Mouse (Mus musculus): ENCODE results near the gene Alox5ap. TPM values are rescaled to one million over a fixed set of nuclear protein-coding genes. Genes with fewer than 3 reads are reported as not detected.

Alox5ap gene
- polyA plus RNA-seq, 1 experiment from 2014 or later = 8.3 TPM

DNA sequence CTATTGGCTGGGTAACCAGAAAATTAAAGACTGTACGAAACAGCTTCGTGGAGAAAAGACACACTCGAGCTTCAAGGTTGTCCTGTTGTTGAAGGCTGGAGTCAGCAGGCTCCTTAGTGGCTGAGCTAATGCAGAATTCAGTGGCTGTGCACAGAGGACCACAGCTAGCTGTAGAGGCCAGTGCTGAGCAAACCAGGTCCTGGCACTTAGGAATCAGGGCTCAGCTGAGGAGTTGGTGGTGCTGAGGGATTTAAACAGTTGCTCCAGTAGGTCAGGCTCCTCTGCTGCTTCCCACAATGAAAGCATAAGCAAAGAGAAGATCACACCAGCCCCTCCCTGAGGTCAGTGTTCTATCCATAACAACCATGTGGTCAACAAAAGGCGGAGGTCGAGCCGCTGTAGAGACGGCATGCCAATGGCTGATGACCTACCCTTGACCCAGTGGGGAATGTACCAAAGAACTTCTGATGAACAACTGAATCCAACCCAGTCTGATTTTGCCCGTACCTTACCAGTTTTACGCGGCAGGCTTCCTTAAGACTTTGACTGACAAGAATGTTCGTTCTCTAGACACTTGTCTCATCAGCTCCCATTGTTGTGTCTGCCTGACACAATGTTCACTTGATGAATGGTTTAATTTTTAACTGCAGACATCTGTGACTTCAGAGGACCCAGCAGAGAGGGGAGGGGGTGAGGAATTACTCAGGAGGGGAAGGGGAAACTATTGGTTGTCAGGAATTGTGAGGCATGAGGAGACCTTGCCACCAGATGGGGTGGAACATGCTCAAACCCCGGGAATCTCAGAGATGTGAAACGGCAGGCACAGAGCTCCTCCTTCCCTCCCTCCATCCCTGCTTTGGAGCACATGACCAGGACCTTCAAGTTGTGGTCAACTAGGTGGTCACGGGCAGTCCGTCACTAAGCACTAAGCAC, 57.6 kb downstream of the Alox5ap start:
- no peak overlapping the region for H3K9ac ChIP-seq (replicated peaks)
- no peaks in the 10 kb centered on the region for H3K36me3 ChIP-seq
- H3K4me2 ChIP-seq (replicated peaks) = no peak overlapping the region
- H3K27ac ChIP-seq (replicated peaks) = peak overlapping the region; percentile 87
- 57% methylated on average over 15 of the region's 15 CpGs for WGBS
- H3K4me3 ChIP-seq = no peak overlapping the region
- H3K27me3 ChIP-seq = no peaks in the 10 kb centered on the region
- no peaks in the 10 kb centered on the region for H3K9me3 ChIP-seq
- H3K4me1 ChIP-seq = peaks cover 34% of the 10 kb centered on the region
- peak; percentile 44 for ATAC-seq (replicated peaks)

DNA sequence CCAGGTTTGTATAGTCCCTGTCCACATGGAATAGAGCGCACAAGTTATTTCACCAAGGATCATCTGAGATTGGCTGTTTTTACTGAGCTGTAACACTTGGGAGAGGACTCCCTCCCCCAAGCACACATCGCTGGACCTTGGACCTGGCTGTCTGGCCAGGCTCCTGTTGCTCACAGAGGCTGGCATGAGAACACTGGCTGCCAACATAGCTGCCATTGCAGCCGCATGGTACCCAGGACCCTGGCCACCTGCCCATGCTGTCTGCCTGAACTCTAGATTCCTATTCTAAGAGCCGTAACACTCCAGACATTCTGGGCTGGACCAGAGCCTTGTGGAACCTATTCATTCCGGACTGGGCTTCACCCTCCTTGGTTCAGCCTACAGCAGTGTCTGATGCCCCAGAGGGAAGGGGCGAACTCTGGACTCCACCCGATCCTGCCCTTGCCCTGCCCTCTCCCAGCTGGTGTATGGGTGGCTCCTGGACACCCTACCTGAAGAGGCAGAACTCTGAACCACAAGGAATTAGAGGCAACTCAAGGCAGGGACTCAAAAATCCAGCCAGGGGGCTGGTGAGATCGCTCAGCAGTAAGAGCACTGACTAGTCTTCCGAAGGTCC, 58.5 kb downstream of the Alox5ap start:
- Histone ChIP-seq H3K36me3 (no peaks in the 10 kb centered on the region), H3K4me2 (replicated peaks) (no peak overlapping the region), H3K9ac (replicated peaks) (no peak overlapping the region), H3K4me1 (peaks cover 32% of the 10 kb centered on the region), H3K27me3 (no peaks in the 10 kb centered on the region), H3K27ac (replicated peaks) (peak overlapping the region; percentile 87), H3K9me3 (no peaks in the 10 kb centered on the region), H3K4me3 (no peak overlapping the region)
- ATAC-seq (replicated peaks) = no peak
- 83% methylated on average over 9 of the region's 9 CpGs for WGBS

DNA sequence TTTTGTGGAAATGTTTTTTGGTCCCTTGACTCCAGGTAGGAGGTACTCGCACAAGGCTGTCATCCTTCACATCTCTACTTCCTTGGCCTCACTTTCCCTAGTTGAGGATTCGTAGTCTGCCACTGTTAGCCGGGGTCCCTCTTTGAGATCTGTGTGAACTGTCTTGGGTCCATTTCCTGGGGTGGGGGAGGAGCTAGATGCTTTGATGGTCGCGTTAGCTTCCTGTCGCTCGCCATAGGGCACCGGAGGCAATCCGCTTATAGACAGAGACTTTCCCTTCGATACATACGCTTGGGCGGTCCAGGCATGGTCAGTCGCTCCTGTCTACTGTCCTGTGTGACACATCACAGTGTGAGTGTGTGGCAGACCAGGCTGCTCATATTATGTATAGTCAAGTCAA, 60.2 kb downstream of the Alox5ap start:
- Histone ChIP-seq H3K4me3 (no peak overlapping the region), H3K27me3 (no peaks in the 10 kb centered on the region), H3K9ac (replicated peaks) (no peak overlapping the region), H3K9me3 (no peaks in the 10 kb centered on the region), H3K36me3 (no peaks in the 10 kb centered on the region), H3K4me2 (replicated peaks) (no peak overlapping the region), H3K27ac (replicated peaks) (no peak overlapping the region), H3K4me1 (peaks cover 38% of the 10 kb centered on the region)
- 88% methylated on average over 13 of the region's 13 CpGs for WGBS
- no peak for ATAC-seq (replicated peaks)

DNA sequence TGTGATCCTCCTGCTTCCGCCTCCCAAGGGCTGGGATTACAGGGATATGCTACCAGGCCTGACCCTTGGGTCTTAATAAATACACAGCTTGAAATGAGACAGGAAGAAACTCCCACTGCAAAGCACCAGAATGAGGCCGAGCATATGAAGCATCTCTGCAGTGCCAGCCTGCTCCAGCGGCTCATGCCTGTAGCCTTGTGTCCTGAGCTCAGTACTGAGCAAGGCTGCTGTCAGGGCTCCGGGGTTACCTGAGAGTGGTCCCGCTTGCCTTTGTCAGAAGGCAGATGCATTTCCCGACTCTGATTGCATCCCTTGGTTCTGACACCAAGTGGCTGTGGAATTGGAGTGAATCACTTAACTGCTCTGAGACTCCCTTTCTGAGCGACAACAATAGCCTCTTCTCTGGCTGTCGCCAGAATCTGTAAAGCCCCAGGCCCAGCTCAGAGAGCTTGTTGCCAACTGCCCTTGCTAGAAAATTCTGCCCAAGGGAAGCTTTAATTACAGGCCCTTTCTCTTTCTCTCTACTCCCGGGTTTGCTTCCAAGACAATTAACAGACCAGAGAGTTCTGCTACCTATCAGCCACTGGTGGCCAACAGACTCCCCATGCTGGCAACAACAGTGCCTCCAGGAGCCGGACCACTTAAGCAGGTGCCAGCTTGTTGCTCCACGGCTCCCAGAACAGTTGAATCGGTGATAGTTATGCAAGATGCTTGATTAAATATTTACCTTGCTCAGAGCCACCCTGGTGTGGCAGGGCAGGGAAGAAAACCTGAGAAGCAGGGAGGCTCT, 64.7 kb downstream of the Alox5ap start:
- H3K9me3 ChIP-seq = no peaks in the 10 kb centered on the region
- H3K4me2 ChIP-seq (replicated peaks) = no peak overlapping the region
- no peaks in the 10 kb centered on the region for H3K36me3 ChIP-seq
- peaks cover 10% of the 10 kb centered on the region for H3K4me1 ChIP-seq
- no peak overlapping the region for H3K4me3 ChIP-seq
- H3K27me3 ChIP-seq = no peaks in the 10 kb centered on the region
- peak; percentile 68 for ATAC-seq (replicated peaks)
- H3K27ac ChIP-seq (replicated peaks) = peak overlapping the region; percentile 67
- H3K9ac ChIP-seq (replicated peaks) = no peak overlapping the region
- WGBS = 22% methylated on average over 12 of the region's 12 CpGs

DNA sequence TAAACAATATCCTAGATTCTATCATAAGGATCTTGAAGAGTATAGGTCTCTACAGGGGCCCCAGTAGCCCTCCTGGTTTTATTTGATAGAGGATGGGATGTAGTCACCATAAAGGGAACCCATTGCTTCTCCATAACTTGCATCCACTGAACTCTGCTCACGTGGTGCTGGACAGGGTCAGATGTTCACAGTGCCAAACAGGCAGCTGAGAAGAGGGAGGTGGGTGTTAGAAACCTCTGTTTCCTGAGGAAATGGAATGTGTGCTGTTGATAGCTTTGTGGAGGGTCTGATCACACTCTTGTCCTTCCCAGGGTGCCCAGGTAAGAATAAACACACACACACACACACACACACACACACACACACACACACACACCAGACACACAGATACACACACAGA, 66.0 kb downstream of the Alox5ap start:
- Histone ChIP-seq H3K4me2 (replicated peaks) (no peak overlapping the region), H3K4me1 (peaks cover 11% of the 10 kb centered on the region), H3K4me3 (no peak overlapping the region), H3K27ac (replicated peaks) (no peak overlapping the region), H3K9me3 (no peaks in the 10 kb centered on the region), H3K9ac (replicated peaks) (no peak overlapping the region), H3K36me3 (no peaks in the 10 kb centered on the region), H3K27me3 (no peaks in the 10 kb centered on the region)
- ATAC-seq (replicated peaks) = no peak
- WGBS = 60% methylated on average over 1 of the region's 1 CpGs

DNA sequence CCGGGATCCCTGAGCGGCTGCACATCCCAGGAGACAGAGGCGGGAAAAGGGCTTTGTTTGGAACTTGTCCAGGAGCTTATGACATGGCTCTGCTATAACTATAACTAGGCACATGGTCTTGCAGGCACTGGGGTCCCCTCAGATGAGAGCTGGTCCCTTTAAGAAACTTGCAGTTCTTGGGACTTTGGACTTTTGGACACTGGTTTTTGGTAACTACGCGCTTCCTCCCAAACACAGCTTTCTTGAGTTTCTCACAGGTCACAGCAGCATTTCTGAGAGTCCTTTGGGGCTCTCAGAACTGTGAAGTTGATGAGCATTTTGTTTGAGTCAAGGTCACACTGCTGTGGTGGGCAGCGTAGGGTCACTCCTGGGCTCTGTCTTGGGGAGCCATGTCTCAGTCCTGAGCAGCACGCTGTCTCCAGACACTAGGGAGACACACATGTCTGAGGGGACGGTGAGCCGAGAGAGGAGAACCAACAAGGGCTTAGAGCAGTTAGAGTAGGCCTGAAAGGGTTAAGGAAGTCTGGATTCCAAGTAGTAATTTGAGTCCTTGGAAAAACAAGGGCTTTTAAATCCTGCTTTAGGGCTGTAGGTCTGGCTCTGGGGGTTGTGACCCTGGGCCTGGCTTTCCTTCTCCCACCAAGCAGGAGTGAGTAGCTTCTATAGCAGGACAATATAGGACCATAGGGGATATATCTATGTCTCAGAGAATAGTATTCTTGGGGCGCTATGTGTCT, 67.0 kb downstream of the Alox5ap start:
- no peak overlapping the region for H3K4me3 ChIP-seq
- no peaks in the 10 kb centered on the region for H3K36me3 ChIP-seq
- H3K27ac ChIP-seq (replicated peaks) = no peak overlapping the region
- no peak overlapping the region for H3K4me2 ChIP-seq (replicated peaks)
- peaks cover 12% of the 10 kb centered on the region for H3K4me1 ChIP-seq
- H3K9ac ChIP-seq (replicated peaks) = no peak overlapping the region
- 71% methylated on average over 10 of the region's 10 CpGs for WGBS
- no peak for ATAC-seq (replicated peaks)
- no peaks in the 10 kb centered on the region for H3K9me3 ChIP-seq
- H3K27me3 ChIP-seq = no peaks in the 10 kb centered on the region

DNA sequence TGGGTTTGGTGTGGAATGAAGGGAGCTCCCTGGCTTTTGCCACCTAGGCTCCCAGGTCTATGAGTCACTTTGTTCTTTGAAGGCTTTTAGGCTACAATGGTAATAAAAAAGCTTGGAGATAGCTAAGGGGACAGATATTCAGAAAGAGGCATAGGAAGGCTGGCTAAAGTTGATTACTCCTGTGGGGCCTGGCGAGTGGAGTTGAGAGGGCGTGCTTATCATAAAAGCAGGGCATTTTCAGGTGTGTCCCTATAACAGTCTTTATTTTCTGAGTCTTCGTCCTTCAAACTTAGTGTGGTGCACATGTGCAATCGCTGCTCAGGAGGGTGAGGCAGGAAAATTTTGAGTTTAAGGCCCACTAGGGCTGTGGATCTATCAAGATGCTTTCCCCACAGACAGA, 68.2 kb downstream of the Alox5ap start:
- Histone ChIP-seq H3K27me3 (no peaks in the 10 kb centered on the region), H3K9ac (replicated peaks) (no peak overlapping the region), H3K4me2 (replicated peaks) (no peak overlapping the region), H3K9me3 (no peaks in the 10 kb centered on the region), H3K27ac (replicated peaks) (no peak overlapping the region), H3K4me1 (peaks cover 20% of the 10 kb centered on the region), H3K36me3 (no peaks in the 10 kb centered on the region), H3K4me3 (no peak overlapping the region)
- WGBS = 91% methylated on average over 4 of the region's 4 CpGs
- no peak for ATAC-seq (replicated peaks)

DNA sequence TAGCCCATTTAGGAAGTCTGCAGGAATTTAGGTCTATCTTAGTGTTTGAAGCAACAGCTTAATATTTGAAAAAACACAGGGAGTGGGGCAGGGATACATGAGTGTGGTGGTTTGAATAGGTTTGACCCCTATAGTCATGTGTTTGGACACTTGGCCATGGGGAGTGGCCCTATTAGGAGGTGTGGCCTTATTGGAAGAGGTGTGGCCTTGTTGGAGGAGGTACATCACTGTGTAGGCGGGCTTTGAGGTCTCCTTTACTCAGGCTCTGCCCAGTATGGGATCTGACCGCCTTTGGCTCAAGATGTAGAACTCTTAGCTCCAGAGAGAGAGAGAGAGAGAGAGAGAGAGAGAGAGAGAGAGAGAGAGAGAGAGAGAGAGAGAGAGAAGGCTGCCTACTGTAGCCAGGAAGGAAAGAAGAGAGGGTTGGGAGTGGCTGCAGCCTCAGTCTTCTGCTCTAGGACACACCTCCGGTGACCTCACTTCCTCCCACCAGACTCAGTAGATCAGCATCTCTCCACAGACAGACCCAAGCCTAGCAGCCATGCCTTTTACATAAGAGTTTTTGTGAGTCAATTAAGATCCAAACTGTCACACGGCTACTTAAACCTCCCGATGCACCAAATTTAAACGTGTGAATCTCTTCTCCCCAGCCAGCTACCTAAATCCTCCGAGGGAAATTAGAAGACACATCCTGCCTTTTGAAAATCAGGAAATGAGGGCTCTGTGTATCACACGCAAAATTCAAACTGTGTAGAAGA, 69.6 kb downstream of the Alox5ap start:
- no peaks in the 10 kb centered on the region for H3K27me3 ChIP-seq
- no peaks in the 10 kb centered on the region for H3K9me3 ChIP-seq
- H3K27ac ChIP-seq (replicated peaks) = no peak overlapping the region
- H3K4me3 ChIP-seq = no peak overlapping the region
- no peak overlapping the region for H3K4me2 ChIP-seq (replicated peaks)
- no peaks in the 10 kb centered on the region for H3K36me3 ChIP-seq
- no peak for ATAC-seq (replicated peaks)
- no peak overlapping the region for H3K9ac ChIP-seq (replicated peaks)
- 92% methylated on average over 8 of the region's 8 CpGs for WGBS
- H3K4me1 ChIP-seq = peaks cover 31% of the 10 kb centered on the region

DNA sequence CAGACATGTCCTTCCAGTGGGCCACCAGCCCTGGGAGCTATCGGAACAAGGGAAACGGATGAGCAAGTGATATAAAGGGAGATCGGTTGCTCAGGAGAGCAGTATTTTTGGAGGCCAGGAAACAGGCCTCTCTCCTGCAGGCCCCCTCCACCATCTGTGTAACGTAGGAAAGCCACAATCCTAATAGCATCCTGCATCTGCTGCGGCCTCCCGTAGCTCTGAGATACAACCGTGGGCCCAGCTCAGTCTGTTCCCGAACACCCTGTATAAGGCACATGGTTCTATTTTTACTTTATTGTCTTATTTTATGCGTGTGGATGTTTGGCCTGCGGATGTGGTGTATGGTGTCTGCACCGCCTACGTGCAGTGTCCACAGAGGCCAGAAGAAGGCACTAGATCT, 70.4 kb downstream of the Alox5ap start:
- no peak overlapping the region for H3K4me3 ChIP-seq
- no peak overlapping the region for H3K4me2 ChIP-seq (replicated peaks)
- no peaks in the 10 kb centered on the region for H3K36me3 ChIP-seq
- peaks cover 22% of the 10 kb centered on the region for H3K4me1 ChIP-seq
- no peak for ATAC-seq (replicated peaks)
- 93% methylated on average over 12 of the region's 12 CpGs for WGBS
- H3K27me3 ChIP-seq = no peaks in the 10 kb centered on the region
- no peak overlapping the region for H3K27ac ChIP-seq (replicated peaks)
- no peak overlapping the region for H3K9ac ChIP-seq (replicated peaks)
- no peaks in the 10 kb centered on the region for H3K9me3 ChIP-seq

DNA sequence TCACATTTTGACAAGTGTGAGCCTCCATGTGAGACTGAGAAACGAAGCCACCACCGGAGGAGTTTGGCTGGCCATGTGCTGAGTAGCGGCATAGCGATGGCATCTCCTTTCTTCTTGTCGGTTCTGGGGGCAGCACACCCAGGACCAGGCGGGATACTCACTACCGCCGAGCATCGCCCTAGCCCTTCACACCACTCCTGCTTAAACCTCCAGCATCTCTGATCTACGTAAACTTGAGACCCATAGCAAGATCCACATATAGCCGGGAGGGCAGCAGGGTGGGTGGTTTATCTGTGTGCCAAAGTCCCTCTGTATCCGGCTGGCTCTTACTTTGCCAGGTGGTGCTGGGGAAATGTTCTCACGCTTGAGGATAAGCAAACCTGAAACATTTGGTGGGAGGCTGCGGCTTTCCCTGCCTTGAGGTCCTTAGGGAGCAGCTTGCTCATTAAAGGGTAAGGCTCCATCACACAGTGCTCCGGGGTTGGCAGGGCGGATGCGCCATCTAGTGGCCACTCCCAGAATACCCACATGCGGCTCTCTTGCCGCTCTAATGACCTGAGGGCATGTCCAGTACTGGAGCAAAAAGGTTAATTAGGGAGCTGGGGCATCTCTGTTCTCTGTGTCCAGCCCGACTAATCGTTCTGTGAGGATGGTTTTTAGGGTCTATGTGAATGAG, 71.1 kb downstream of the Alox5ap start:
- Histone ChIP-seq H3K4me2 (replicated peaks) (no peak overlapping the region), H3K9me3 (no peaks in the 10 kb centered on the region), H3K27ac (replicated peaks) (no peak overlapping the region; the same call in 1 of the 2 replicates), H3K36me3 (no peaks in the 10 kb centered on the region), H3K4me3 (no peak overlapping the region), H3K4me1 (peaks cover 22% of the 10 kb centered on the region), H3K9ac (replicated peaks) (no peak overlapping the region), H3K27me3 (no peaks in the 10 kb centered on the region)
- ATAC-seq (replicated peaks) = peak; percentile 88
- WGBS = 41% methylated on average over 21 of the region's 21 CpGs

DNA sequence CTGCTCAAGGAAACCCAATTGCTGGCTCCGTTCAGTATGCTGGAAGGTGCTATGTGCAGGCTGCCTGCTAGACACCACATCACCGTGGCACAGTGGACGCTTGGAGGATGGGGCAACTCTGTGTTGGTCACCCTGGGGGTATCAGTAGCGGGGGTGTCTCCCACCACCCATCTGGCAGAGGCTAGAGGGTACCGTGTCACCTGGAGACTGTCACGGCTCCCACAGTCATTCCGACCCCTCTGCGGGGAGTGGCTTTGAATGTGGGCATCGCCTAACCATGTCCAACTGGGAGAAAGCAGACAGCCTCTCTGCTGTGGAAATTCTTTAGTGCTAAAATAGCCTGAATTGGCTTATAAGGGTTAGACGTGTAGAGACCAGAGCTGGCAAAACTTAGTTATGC, 72.6 kb downstream of the Alox5ap start:
- Histone ChIP-seq H3K4me3 (no peak overlapping the region), H3K9ac (replicated peaks) (no peak overlapping the region), H3K36me3 (no peaks in the 10 kb centered on the region), H3K27ac (replicated peaks) (no peak overlapping the region; the same call in 1 of the 2 replicates), H3K4me1 (peaks cover 22% of the 10 kb centered on the region), H3K9me3 (no peaks in the 10 kb centered on the region), H3K27me3 (no peaks in the 10 kb centered on the region), H3K4me2 (replicated peaks) (no peak overlapping the region)
- no peak for ATAC-seq (replicated peaks)
- WGBS = 83% methylated on average over 10 of the region's 10 CpGs
